Mouse (Mus musculus) cerebellum, postnatal 10 days (tissue): Measurements from ENCODE around the gene Crot.
A peak's percentile ranks its signal among the peaks of the same experiment; 100 is the strongest.

Experiments
- DNase-seq, 2 experiments: peaks; one replicate each; pipeline ENCODE4 v3.0.0; 2021; ENCODE audit warnings: mixed read lengths in 2 of 2

Crot gene

DNA sequence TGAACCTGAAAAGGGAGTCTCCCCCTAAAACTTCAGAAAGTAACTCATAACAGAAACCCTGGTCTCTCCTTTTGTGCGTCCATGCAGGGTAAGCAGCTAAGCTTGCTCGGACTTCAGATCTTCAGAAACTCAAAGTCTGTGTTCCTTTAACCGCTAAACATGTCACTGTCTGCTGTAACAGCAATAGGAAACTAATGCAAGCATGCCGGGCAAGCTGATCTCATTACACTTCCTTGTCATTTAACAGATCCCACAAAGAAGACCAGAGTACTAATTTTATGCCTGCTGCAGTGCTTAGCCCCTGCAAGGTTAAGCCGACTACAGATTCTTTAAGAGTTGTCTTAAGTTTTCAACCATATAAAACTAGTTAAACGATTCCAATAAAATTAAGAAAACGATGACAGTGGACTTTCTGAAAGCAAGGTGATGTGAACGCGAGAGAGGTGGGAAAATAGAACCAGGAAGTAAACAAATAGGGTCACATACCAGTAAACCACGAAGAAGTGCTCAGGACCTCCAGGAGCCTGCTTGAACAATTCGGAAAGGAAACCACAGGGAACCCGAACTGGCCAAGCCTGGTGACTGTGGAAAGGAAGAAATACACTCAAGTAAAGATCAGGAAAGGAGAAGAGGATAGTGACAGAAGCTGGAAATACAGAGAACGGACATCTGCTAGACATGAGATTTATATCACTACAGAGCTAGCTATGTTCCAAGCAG is 998 bp downstream of the Crot start:
- no peak for DNase-seq

DNA sequence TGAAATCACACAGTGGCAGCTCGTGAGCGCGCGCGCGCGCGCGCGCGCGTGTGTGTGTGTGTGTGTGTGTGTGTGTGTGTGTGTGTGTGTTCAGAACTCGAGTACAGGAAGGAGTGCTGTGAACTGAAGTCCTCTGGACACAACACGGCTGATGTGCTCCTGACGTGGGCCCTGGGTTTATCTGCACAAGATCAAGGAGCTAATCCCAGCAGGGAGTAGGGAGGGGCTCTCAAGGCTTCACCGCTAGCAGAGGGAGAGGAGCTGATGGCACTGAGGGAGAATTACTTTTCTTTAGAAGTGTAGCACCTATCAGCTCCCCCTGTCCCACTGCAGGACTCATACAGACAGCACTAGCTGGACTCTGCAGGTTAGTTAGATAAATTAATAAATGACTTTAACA is 5.5 kb downstream of the Crot start:
- DNase-seq = no peak

DNA sequence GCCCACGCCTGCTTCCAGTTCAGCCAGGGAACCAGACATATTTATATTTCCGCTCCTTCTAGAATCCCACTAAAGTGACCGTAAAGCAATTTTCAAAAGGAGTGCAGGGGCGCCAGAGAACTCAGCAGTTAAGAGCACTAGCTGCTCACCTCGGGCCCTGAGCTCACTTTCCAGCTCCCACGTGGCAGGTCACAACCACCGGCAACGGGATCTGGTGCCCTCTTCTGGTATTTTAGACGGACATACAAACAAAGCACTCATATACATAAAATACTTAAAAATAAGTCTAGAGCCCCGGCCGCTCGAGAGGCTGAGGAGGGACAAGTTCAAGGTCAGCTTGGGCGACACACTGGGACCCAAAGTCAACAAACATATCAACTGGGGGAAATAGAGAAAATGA is 6.6 kb downstream of the Crot start:
- DNase-seq = no peak

DNA sequence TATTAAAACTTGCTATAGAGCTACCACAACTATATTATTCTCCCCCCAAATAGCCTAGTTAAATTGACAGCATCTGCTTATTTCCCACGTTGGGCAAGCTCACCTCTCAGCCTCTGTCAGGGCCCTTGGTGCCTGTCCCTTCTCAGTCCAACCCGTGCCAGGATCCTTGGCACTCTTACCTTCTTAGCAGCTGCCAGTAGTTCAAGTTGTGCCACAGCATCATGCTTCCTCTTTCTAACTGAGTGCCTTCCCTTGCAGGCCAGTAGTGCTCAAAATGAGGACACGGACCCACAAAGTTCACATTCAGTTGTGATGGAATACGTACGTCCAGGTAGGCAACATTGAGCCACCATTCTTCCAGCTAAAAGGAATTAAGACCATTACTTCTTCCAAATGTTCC is 9.2 kb downstream of the Crot start:
- DNase-seq = peak in 1 of 2 experiments; percentile 8

DNA sequence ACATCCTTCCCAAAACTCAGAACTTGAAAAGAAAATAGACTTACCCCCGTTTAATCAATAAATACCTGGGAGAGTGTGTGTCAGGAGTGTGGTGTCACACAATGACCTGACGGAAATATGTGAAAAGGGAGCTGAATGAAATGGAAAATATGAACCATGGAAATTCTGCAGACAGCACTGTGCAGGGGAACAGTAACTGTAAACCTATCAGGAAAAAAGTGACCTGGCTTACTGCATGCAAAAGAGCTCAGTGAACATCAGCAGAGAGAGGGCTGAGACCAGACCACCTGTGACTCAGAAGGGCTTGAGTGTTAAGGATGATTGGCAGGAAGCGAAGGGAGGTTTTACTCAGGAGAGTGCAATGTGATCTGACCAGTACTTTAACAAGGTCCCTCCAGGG is 11.7 kb downstream of the Crot start:
- no peak for DNase-seq

DNA sequence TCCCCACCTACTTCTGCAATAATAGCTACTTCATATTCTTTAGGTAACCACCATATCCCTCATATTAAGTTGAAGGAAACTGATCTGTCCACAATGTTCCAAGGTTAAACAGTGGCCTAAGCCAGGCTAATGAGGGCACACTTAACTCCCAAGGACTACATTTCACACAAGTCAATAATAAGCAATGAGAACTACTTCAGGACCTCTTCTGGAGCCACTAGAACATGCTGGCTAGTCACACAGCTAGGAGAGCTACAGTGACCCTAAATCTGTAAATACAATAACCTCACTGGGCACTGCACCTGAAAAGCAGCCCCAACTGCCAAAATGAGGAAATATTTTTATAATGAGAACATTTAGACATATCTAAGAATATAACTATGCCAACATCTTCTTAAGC is 22.4 kb downstream of the Crot start:
- no peak for DNase-seq

DNA sequence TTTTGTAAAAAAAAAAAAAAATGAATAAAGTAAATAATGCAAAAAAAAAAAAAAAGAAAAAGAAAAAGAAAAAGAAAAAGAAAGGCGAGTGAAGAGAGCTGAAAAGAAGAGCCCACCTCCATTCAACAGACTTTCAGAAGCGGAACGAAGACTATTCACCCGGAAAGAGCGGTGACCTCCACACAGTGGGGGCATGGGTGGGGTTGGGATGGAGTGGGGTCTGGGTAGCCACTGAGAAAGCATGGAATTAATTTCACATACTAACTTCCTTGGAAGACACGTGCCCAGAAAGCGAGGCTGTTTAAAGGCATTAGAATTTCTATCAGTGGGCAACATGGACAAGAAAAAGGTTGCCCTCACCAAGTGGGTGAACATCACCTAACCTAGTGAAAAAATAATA is 24.8 kb downstream of the Crot start:
- no peak for DNase-seq

DNA sequence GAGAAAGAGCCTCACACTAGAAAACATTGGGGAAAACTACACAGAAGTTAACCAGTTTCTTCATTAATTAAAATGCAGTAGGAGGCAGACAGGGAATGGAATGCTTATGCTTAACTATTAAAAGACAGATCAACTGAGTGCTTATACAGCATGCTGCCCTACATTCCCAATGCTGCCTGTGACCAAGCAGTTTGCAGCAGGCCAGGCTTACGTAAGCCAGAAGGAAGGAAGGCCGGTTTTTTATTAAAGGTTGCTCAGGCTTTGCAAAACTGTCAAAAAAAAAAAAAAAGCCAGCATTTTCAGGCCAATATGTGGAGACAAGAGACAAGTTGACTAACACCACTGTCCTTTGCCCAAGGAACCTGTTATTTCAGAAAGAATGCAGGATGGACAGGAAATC is 26.4 kb downstream of the Crot start:
- DNase-seq = no peak

DNA sequence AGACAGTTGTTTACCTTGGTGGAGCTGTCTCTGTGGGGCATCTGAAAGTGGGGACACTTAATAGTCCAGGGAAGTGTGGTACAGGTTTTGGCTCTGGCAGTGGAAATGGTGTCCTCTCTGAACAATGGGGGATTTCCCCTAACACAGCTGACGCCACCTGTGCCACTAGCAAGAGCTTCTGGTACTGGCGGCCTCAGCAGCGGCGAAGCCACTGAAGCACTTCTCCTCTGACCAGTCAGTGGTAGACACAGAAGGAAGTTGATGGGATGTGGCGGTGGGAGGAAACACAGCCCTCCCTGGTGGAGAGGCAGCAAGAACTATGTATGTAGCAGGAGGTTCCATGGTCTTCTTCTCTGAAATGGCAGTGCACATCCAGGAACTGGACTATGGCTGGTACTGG is 32.6 kb downstream of the Crot start:
- DNase-seq = no peak

DNA sequence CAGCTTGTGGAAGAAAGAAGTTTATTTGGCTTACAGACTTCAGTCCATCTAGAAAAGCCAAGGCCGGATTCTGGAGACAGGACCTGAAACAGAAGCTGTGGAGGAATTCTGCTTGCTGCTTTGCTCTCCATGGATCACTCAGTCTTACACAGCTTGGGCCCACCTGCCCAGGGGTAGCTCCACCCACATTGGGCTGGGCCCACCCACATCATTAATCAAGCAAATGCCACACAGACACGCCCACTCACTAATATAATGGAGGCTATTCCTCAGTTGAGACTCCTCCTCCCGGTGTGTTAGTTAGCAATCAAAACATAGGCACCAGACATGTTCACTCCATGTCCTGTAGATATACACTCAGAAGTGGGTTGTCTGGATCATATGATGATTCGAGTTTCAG is 36.6 kb downstream of the Crot start:
- DNase-seq = no peak

DNA sequence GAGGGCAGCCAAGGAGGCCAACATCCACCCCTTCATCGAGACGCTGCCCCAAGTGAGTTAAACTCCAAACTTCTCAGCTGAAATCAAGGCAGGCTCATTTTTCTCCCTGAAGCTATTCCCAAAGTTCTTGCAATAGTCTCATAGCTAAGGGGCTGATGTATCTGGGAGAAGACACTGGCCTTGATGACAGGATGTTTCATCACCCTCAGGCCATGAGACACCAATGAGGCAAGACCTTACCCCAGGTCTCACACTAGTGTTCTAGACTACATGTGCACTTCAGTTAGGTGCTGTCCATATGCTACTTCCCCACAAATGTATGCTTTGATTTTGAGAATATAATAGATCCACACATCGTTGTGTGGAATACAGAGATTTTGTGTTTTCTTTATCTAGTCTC is 41.6 kb downstream of the Crot start:
- no peak for DNase-seq

DNA sequence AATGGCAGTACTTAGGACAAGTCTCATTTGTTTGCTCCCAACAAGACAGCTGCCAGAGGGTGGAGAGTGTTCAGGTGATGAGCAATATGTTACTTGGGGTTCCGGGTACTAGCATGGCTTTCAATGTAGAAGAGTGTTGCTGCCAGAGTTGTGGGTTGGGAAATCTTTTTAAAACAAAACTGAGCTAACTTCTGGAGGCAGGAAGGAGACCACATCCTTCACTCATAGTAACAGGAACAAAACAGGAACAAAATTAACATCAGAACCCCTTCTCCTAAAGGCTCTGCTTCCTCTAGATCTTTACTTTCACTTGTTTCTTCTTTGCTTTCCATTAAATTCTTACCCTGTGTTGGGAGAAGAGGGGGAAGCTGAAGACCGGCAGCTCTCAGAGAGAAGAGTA is 43.5 kb downstream of the Crot start:
- DNase-seq = no peak

DNA sequence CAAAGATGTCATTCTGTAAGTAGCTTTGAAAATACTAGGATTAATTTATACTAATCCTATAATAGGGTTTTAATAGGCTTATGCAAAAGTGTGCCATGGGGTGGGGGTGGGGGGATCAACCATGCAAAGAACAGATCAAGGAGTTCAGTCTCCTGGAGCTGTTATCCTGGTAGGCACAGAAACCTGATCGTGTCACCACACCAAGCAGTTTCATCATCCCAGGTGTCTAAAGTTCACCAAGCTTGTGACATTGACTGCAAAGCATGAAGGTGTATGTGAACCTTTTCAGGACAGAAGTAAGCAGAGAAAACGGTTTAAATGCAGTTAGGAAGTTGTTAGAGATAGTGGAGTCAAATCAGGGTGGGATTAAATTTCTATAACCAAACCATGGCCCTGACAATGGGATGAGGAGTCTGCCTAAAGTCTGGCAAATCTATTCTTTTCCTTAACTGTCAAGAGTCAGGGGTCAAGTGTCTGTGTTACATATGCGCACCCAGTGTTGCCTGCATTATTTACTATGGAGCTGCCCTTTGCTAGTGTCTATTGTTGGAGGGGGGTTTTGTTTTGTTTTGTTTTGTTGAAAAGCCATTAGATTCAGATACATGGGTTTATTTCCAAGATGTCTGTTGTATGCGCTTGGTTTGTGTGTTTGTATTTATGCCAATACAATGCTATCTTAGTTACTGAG is 49.6 kb downstream of the Crot start:
- no peak for DNase-seq

DNA sequence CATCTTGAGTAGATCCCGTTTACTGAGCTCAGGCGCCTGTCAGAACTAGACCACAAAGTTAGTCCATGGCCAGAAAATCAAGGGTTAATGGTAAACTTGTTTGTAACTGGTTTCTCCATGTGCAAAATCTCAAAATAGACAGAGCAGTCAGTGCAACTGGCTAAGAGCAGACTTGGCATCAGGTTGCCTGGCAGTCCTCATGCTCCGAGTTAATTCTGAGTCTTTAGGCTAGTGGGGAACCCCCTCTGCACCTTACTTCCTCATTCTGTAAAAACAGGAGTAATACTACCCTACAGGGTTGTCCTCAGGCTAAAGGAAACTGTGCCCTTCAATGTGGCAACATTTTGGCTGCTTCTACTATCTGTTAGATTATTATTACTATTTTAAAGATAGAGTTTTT is 53.3 kb downstream of the Crot start:
- no peak for DNase-seq

DNA sequence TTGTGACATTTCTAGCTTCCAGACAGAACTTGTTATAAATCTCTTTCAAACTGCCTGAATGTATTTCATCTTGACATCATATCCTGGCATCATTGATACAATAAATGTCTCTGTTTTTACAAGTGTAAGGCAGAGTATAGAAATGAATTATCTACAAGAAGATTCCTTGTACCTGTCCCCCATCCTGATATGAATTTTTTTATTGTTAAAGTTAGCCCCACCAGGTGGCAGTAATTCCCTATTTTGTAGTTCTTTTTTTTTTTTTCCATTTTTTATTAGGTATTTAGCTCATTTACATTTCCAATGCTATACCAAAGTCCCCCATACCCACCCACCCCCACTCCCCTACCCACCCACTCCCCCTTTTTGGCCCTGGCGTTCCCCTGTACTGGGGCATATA is 55.9 kb downstream of the Crot start:
- DNase-seq = peak; percentile 12 to 39

DNA sequence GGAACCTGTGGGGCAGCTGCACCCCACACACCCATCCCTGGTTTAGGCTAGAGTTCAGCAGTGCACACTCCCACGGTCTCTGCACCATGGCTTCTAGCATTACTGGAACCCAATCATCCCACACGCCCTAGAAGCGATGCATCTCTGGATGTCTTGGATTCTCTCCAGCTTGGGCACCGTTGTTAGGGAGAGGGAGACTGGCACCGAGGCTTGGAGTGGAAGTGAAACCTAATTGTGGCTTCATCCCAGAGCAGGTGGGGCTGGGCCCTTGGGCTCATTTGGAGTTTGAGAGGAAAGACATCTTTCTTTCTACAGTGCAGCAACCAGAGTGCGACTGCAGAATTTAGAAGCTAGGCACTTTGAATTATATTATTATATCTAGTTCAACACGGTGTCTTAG is 59.2 kb downstream of the Crot start:
- peak; percentile 16 to 31 for DNase-seq

DNA sequence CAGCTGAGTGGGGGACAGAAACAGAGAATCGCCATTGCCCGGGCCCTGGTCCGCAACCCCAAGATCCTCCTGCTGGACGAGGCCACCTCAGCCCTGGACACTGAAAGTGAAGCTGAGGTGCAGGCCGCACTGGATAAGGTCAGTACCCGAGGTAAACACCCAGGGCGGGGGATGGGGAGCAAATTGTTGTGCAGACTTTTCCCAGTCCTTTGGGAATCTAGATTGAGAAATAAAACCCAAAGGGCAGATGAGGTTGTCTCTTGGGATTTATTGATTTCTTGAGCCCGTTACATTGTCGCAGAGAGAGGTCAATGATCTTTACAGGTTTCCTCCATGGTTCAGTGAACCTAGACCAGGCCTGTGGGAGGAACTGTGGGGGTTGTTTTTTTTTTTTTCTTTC is 68.7 kb downstream of the Crot start:
- no peak for DNase-seq

DNA sequence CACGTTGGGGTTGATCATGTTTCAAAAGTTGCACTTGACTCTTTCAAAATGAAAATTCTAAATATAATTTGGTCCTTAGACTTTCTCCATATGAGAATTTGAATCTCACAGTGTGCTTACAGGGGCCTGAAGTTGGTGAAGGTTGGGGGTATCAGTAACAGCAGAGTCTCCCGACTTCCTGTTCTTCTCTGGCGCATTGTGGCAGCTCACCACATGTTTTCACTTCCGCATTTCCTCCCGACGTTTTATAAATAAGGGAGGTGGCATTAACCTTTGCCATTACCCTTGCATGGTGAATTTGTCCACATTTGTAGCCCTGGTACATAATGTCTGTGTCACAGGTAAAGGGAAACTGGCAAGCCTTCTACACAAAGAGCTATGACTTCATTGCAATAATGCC is 80.1 kb downstream of the Crot start:
- DNase-seq = no peak

DNA sequence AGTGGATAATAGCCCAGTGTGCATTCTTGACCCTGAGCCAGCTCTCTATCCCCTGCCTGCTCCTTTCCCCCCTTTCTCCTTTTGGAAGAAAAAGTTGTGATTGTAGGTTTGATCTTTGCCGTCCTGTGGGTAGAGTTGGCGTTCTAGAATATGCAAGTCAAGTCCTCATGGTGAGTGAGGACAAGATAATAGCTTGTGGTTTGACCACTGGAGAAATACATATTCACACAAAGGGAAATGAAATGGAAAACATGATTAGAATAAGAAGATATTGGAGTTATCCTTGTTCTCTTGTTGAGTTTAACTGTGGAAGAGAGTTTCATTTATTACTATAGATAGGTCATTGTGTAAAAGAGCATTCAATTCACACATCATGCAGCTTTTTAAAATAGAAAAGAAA is 80.7 kb downstream of the Crot start:
- no peak for DNase-seq
